In genomic region chr13:56295943-56296658, GRCm38 (mm10) we compare ENCODE assay signal across 8 mouse cellular contexts. TPM values are rescaled to one million over a fixed set of nuclear protein-coding genes. Genes with fewer than 3 reads are reported as not detected.
A peak's percentile ranks its signal among the peaks of the same experiment; 100 is the strongest.
DNase-seq lines count a peak whose midpoint lies in the region; ATAC-seq and TF ChIP-seq lines count a peak whose summit lies in the region.

TSS of gene Cxcl14 (minus strand) at chr13:56296551.

- H3K4me3 ChIP-seq in ES-E14 (ENCODE audit: insufficient read depth in 1 of 2, low read depth in 1 of 2, low read length in 2 of 2, poor library complexity in 1 of 2, severe bottlenecking in 1 of 2) = peak within 1 kb of the TSS; percentile 69 to 83
- peak within 1 kb of the TSS; percentile 50 for H3K4me3 ChIP-seq in lung, embryonic 14.5 days (ENCODE audit: low read depth, low read length)

- peak; percentile 47 for DNase-seq in ES-E14 (ENCODE audit: low read depth, low spot score)
- peak; percentile 27 for DNase-seq in cerebellum, adult 11-12 months
- peak; percentile 13 for DNase-seq in heart, postnatal 4 days
- DNase-seq in layer of hippocampus, adult 8-10 months (ENCODE audit: low spot score in 2 of 2) = peak; percentile 59 to 62
- DNase-seq in lung, embryonic 14.5 days = peak; percentile 49
- DNase-seq in right cerebral cortex, adult 2 months (ENCODE audit: low spot score in 2 of 2) = peak; percentile 68 to 69
- DNase-seq in adipocyte (ENCODE audit: low spot score) = no peak

- in situ Hi-C loops in ES-E14 (cut with MboI; ENCODE audit: low sequenced_read_pairs in 2 of 2, unreplicated experiment in 2 of 2) = loop anchor here in 1 of 2 experiments (25.0 kb wide), 1 partner anchor 141 kb away; the partner anchor contains the start of genes Gm3045 and Slc25a48

- peaks cover 66% of the 10 kb centered on the region for H3K27me3 ChIP-seq in lung, embryonic 14.5 days (ENCODE audit: insufficient read depth, low read length)

- no peaks in the 10 kb centered on the region for H3K36me3 ChIP-seq in ES-E14 (ENCODE audit: control insufficient read depth, insufficient read depth, low read length, poor library complexity, severe bottlenecking)
- no peaks in the 10 kb centered on the region for H3K36me3 ChIP-seq in lung, embryonic 14.5 days (ENCODE audit: insufficient read depth)

- no peak for TF ChIP-seq CTCF in lung, embryonic 14.5 days (IDR thresholded peaks at IDR 0.05; ENCODE audit: low read depth)

- ATAC-seq in frontal cortex, adult (ENCODE audit: low TSS enrichment) = peak; percentile 50; the same call in 1 of the 2 replicates
- peak; percentile 41; the same call in 1 of the 2 replicates for ATAC-seq in lung, embryonic 14.5 days (ENCODE audit: insufficient read depth)

- H3K4me1 ChIP-seq in ES-E14 (ENCODE audit: control insufficient read depth in 2 of 2, insufficient read depth in 2 of 2, low read length in 2 of 2, poor library complexity in 1 of 2) = 0 out of 4 replicates have a peak, but pooled peaks cover 0 to 1% of the 10 kb centered on the region in 2 experiments
- 0 out of 2 replicates have a peak, but pooled peaks cover 3% of the 10 kb centered on the region for H3K4me1 ChIP-seq in lung, embryonic 14.5 days (ENCODE audit: insufficient read depth)

- H3K27ac ChIP-seq in ES-E14 (ENCODE audit: insufficient read depth, low read depth, low read length, poor library complexity, severe bottlenecking) = no peak within 1 kb of the TSS
- H3K27ac ChIP-seq in lung, embryonic 14.5 days (ENCODE audit: low read depth) = no peak within 1 kb of the TSS

- no peaks in the 10 kb centered on the region for H3K9me3 ChIP-seq in ES-E14 (ENCODE audit: control insufficient read depth, insufficient read depth, low read depth, low read length)
- H3K9me3 ChIP-seq in lung, embryonic 14.5 days (ENCODE audit: low read depth, low read length) = no peaks in the 10 kb centered on the region

- peak within 1 kb of the TSS; percentile 37 for H3K9ac ChIP-seq in ES-E14 (ENCODE audit: insufficient read depth, low read depth, low read length, poor library complexity, severe bottlenecking)
- H3K9ac ChIP-seq in lung, embryonic 14.5 days = peak within 1 kb of the TSS; percentile 48

- WGBS in lung, embryonic 14.5 days = under 1% methylated on average over 76 of the region's 76 CpGs

- peak within 1 kb of the TSS; percentile 85 for H3K4me2 ChIP-seq in lung, embryonic 14.5 days

TF ChIP-seq in ES-E14, 5 proteins besides CTCF, POLR2A, EP300 and RAD21:
- TF ChIP-seq ZNF384 (IDR thresholded peaks at IDR 0.05; ENCODE audit: low read depth, low read length) (no peak), ZC3H11A (IDR thresholded peaks at IDR 0.05; ENCODE audit: borderline replicate concordance, low read depth, low read length) (no peak), CHD2 (IDR thresholded peaks at IDR 0.05; ENCODE audit: low read depth, low read length) (no peak)

RNA-seq across cellular contexts. Expression of gene Cxcl14, which starts in this region (rescaled TPM):
- total RNA-seq in ES-E14 (2012; rRNA removed) = 2.6 and 2.8 TPM in 2 replicates
- total RNA-seq in heart, postnatal 4 days (2021) = under 1 TPM; 0.20 to 0.24 TPM
- 100 to 1,000 TPM; 120 to 148 (median 129) TPM for total RNA-seq in layer of hippocampus, adult 8-10 months (2022)
- polyA plus RNA-seq in lung, embryonic 14.5 days (2014; fragmentation: Nextera tagmentation; extraction: Ambion mirVana) = 9.0 and 9.8 TPM in 2 replicates

Comparison
In these comparisons a context has a peak if more than half of its experiments do, and no peak if none do; other contexts are left out.
1. RNA of gene Cxcl14 (total RNA-seq): 120 to 148 TPM in layer of hippocampus, adult 8-10 months; 2.6 to 2.8 TPM in ES-E14 and 0.20 to 0.24 TPM in heart, postnatal 4 days; every median in the first group is over 10 times any median in the second.
2. Peak in DNase-seq in heart, postnatal 4 days; RNA of the gene not detected or under 1 TPM.